ENCODE assay signal across 11 mouse cellular contexts in the genomic region with DNA sequence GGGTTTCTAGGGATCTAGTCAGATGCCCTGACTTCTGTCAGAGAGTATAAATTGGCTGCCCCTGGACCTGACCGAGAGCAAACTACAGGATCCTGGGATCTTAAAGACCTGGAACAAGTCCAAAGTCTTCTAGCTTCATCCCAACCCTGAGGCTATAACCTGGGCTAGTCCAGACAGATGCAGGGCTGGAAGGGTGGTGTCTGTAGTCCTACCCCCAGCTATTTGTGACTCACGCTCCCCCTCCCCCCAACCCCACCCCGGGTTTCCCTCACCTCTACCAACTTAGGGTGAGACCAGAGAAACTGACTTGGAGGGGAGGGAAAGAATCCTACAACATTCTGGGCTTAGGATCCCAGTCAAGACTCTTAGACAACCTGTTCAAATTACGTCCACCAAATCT. TPM values are rescaled to one million over a fixed set of nuclear protein-coding genes. Genes with fewer than 3 reads are reported as not detected.
DNase-seq lines count a peak whose midpoint lies in the region; ATAC-seq lines count a peak whose summit lies in the region.
"Had no signal": no experiment of that assay in that cellular context is flagged by ENCODE, and none has a peak within 500 bp of the region (broad histone marks: within the 10 kb centered on the region; RNA-seq: fewer than 3 reads in every experiment).

No protein-coding gene starts in this region.

- peak overlapping the region; percentile 88 for H3K4me2 ChIP-seq in heart, embryonic 16.5 days (ENCODE audit: low read depth, low read length)
- H3K4me2 ChIP-seq in intestine, embryonic 14.5 days (ENCODE audit: low read length): peak overlapping the region; percentile 96
- peak overlapping the region; percentile 87 for H3K4me2 ChIP-seq in stomach, embryonic 15.5 days

- H3K27ac ChIP-seq in heart, embryonic 16.5 days (ENCODE audit: low read length): no peak overlapping the region
- no peak overlapping the region for H3K27ac ChIP-seq in intestine, embryonic 14.5 days (ENCODE audit: low read depth)
- H3K27ac ChIP-seq in stomach, embryonic 15.5 days: 0 out of 2 replicates have a peak overlapping the region, but pooled peaks have one; percentile 36
- H3K27ac ChIP-seq: midbrain, embryonic 12.5 days had no signal

- no peaks in the 10 kb centered on the region for H3K36me3 ChIP-seq in heart, embryonic 16.5 days (ENCODE audit: control insufficient read depth, insufficient read depth)
- H3K36me3 ChIP-seq in intestine, embryonic 14.5 days (ENCODE audit: control insufficient read depth, insufficient read depth, low read length): no peaks in the 10 kb centered on the region
- no peaks in the 10 kb centered on the region for H3K36me3 ChIP-seq in stomach, embryonic 15.5 days
- H3K36me3 ChIP-seq: midbrain, embryonic 12.5 days had no signal

- no peaks in the 10 kb centered on the region for H3K9me3 ChIP-seq in heart, embryonic 16.5 days (replicated peaks; ENCODE audit: control insufficient read depth, low read length)
- no peaks in the 10 kb centered on the region for H3K9me3 ChIP-seq in intestine, embryonic 14.5 days (ENCODE audit: control insufficient read depth, low read length)
- H3K9me3 ChIP-seq in stomach, embryonic 15.5 days: no peaks in the 10 kb centered on the region
- H3K9me3 ChIP-seq: midbrain, embryonic 12.5 days had no signal

- 26% methylated on average over 4 of the region's 4 CpGs for WGBS in heart, embryonic 16.5 days
- WGBS in intestine, embryonic 14.5 days: 40% methylated on average over 4 of the region's 4 CpGs
- WGBS in stomach, embryonic 15.5 days: 31% methylated on average over 4 of the region's 4 CpGs

- intact Hi-C loops in heart, postnatal 25 days (cut with DNase I): no loop called here

- peaks cover 25% of the 10 kb centered on the region for H3K4me1 ChIP-seq in heart, embryonic 16.5 days (ENCODE audit: control insufficient read depth, insufficient read depth, low read length)
- no peaks in the 10 kb centered on the region; the same call in none of the 2 replicates for H3K4me1 ChIP-seq in intestine, embryonic 14.5 days (replicated peaks; ENCODE audit: control insufficient read depth, insufficient read depth, low read length)
- peaks cover 20% of the 10 kb centered on the region for H3K4me1 ChIP-seq in stomach, embryonic 15.5 days

- H3K27me3 ChIP-seq in heart, embryonic 16.5 days (ENCODE audit: control insufficient read depth, insufficient read depth, low read length): no peaks in the 10 kb centered on the region
- peaks cover 10% of the 10 kb centered on the region for H3K27me3 ChIP-seq in intestine, embryonic 14.5 days (replicated peaks; ENCODE audit: control insufficient read depth, insufficient read depth, low read length)
- no peaks in the 10 kb centered on the region; the same call in 1 of the 2 replicates for H3K27me3 ChIP-seq in stomach, embryonic 15.5 days (replicated peaks)

- no peak for DNase-seq in heart, postnatal 25 days (ENCODE audit: low spot score)
- peak; percentile 38 for DNase-seq in thymus, postnatal 4 days
- no peak for DNase-seq in thymus, postnatal 10 days (ENCODE audit: low spot score in 2 of 2)
- DNase-seq in intestine, embryonic 14.5 days (ENCODE audit: low spot score): no peak
- DNase-seq in frontal cortex, postnatal 14 days (ENCODE audit: low spot score in 2 of 2): no peak
- DNase-seq: cerebellum, adult 9-10 months; kidney, adult 11 months had no signal

- H3K9ac ChIP-seq in heart, embryonic 16.5 days (ENCODE audit: low read length): no peak overlapping the region; the same call in none of the 2 replicates
- H3K9ac ChIP-seq in intestine, embryonic 14.5 days (ENCODE audit: low read length): no peak overlapping the region
- H3K9ac ChIP-seq in stomach, embryonic 15.5 days: no peak overlapping the region
- H3K9ac ChIP-seq: midbrain, embryonic 12.5 days had no signal

- no peak for ATAC-seq in heart, embryonic 16.5 days (replicated peaks; ENCODE audit: extremely low read depth, insufficient read depth, low FRiP score)
- ATAC-seq in intestine, embryonic 14.5 days (replicated peaks; ENCODE audit: low FRiP score, low TSS enrichment, low read depth): no peak
- no peak for ATAC-seq in stomach, embryonic 15.5 days (ENCODE audit: insufficient read depth, low FRiP score, low read depth)
- ATAC-seq in megakaryocyte-erythroid progenitor cell, adult 5-6 weeks (replicated peaks; ENCODE audit: low FRiP score, low TSS enrichment, poor library complexity, severe bottlenecking): no peak

- H3K4me3 ChIP-seq in heart, embryonic 16.5 days (ENCODE audit: low read length): peak overlapping the region; percentile 70
- H3K4me3 ChIP-seq in intestine, embryonic 14.5 days (ENCODE audit: low read depth, low read length): no peak overlapping the region
- H3K4me3 ChIP-seq in stomach, embryonic 15.5 days (replicated peaks): peak overlapping the region; percentile 65

RNA-seq across cellular contexts. Expression of a gene that starts 2.0 kb away (rescaled TPM):
- 9.5 and 12.3 TPM in 2 replicates for polyA plus RNA-seq in heart, embryonic 16.5 days (2015; fragmentation: Nextera tagmentation; extraction: Ambion mirVana)
- total RNA-seq in heart, postnatal 25 days (2021): 10 to 100 TPM; 11.7 to 11.9 TPM
- 5.9 and 7.7 TPM in 2 replicates for polyA plus RNA-seq in intestine, embryonic 14.5 days (2014; fragmentation: Nextera tagmentation; extraction: Ambion mirVana)
- polyA plus RNA-seq in stomach, embryonic 15.5 days (2015; fragmentation: Nextera tagmentation; extraction: Ambion mirVana): 15.9 and 18.0 TPM in 2 replicates
- 10.6 and 11.4 TPM in 2 replicates for total RNA-seq in megakaryocyte-erythroid progenitor cell, adult 5-6 weeks (2014; fragmentation: Nextera tagmentation)
- total RNA-seq in megakaryocyte-erythroid progenitor cell, adult 5-6 weeks (2017): 1.0 and 6.1 TPM in 2 replicates

RNA-seq across cellular contexts. Expression of a gene that starts 5.1 kb away (rescaled TPM):
- 18.5 and 20.3 TPM in 2 replicates for polyA plus RNA-seq in heart, embryonic 16.5 days (2015; fragmentation: Nextera tagmentation; extraction: Ambion mirVana)
- total RNA-seq in heart, postnatal 25 days (2021): 1 to 10 TPM; 6.8 to 8.6 TPM
- polyA plus RNA-seq in intestine, embryonic 14.5 days (2014; fragmentation: Nextera tagmentation; extraction: Ambion mirVana): 34.2 and 38.5 TPM in 2 replicates
- 36.1 TPM in 2 replicates for polyA plus RNA-seq in stomach, embryonic 15.5 days (2015; fragmentation: Nextera tagmentation; extraction: Ambion mirVana)
- 26.6 and 38.0 TPM in 2 replicates for total RNA-seq in megakaryocyte-erythroid progenitor cell, adult 5-6 weeks (2014; fragmentation: Nextera tagmentation)
- 27.0 and 58.4 TPM in 2 replicates for total RNA-seq in megakaryocyte-erythroid progenitor cell, adult 5-6 weeks (2017)

RNA-seq across cellular contexts. Expression of a gene that starts 37.8 kb away (rescaled TPM):
- 90.7 and 93.6 TPM in 2 replicates for polyA plus RNA-seq in heart, embryonic 16.5 days (2015; fragmentation: Nextera tagmentation; extraction: Ambion mirVana)
- total RNA-seq in heart, postnatal 25 days (2021): 10 to 100 TPM; 12.7 to 15.7 TPM
- polyA plus RNA-seq in intestine, embryonic 14.5 days (2014; fragmentation: Nextera tagmentation; extraction: Ambion mirVana): 89.0 and 93.2 TPM in 2 replicates
- polyA plus RNA-seq in stomach, embryonic 15.5 days (2015; fragmentation: Nextera tagmentation; extraction: Ambion mirVana): 79.8 and 89.1 TPM in 2 replicates
- 68.6 and 94.9 TPM in 2 replicates for total RNA-seq in megakaryocyte-erythroid progenitor cell, adult 5-6 weeks (2014; fragmentation: Nextera tagmentation)
- 46.7 and 66.1 TPM in 2 replicates for total RNA-seq in megakaryocyte-erythroid progenitor cell, adult 5-6 weeks (2017)

RNA-seq across cellular contexts. Expression of a gene that starts 38.6 kb away (rescaled TPM):
- polyA plus RNA-seq in heart, embryonic 16.5 days (2015; fragmentation: Nextera tagmentation; extraction: Ambion mirVana): 1.7 and 2.8 TPM in 2 replicates
- under 1 TPM; 0.49 to 0.89 TPM for total RNA-seq in heart, postnatal 25 days (2021)
- polyA plus RNA-seq in intestine, embryonic 14.5 days (2014; fragmentation: Nextera tagmentation; extraction: Ambion mirVana): 1.2 TPM in 2 replicates
- polyA plus RNA-seq in stomach, embryonic 15.5 days (2015; fragmentation: Nextera tagmentation; extraction: Ambion mirVana): 1.3 and 1.9 TPM in 2 replicates
- not detected in 2 replicates for total RNA-seq in megakaryocyte-erythroid progenitor cell, adult 5-6 weeks (2014; fragmentation: Nextera tagmentation)
- total RNA-seq in megakaryocyte-erythroid progenitor cell, adult 5-6 weeks (2017): not detected in 2 replicates

RNA-seq across cellular contexts. Expression of a gene that starts 46.6 kb away (rescaled TPM):
- polyA plus RNA-seq in heart, embryonic 16.5 days (2015; fragmentation: Nextera tagmentation; extraction: Ambion mirVana): 69.8 and 73.5 TPM in 2 replicates
- total RNA-seq in heart, postnatal 25 days (2021): 10 to 100 TPM; 68.9 to 72.5 TPM
- polyA plus RNA-seq in intestine, embryonic 14.5 days (2014; fragmentation: Nextera tagmentation; extraction: Ambion mirVana): 59.4 and 64.4 TPM in 2 replicates
- 68.9 and 75.1 TPM in 2 replicates for polyA plus RNA-seq in stomach, embryonic 15.5 days (2015; fragmentation: Nextera tagmentation; extraction: Ambion mirVana)
- 16.2 and 22.1 TPM in 2 replicates for total RNA-seq in megakaryocyte-erythroid progenitor cell, adult 5-6 weeks (2014; fragmentation: Nextera tagmentation)
- total RNA-seq in megakaryocyte-erythroid progenitor cell, adult 5-6 weeks (2017): 16.6 and 19.1 TPM in 2 replicates
